Mouse (Mus musculus) E14TG2a.4 (cell line): Measurements from ENCODE around the gene Pax8.

Source experiments
- CTCF ChIP-seq: conservative IDR thresholded peaks from 2 replicates; pipeline ENCODE4 v1.5.1; 2014; ENCODE audit warnings: low read length
- NANOG ChIP-seq: IDR thresholded peaks from 2 replicates; pipeline ENCODE4 v1.6.1; 2014; ENCODE audit warnings: borderline replicate concordance, low read length, mixed read lengths
- POU5F1 ChIP-seq: IDR thresholded peaks from 2 replicates; pipeline ENCODE4 v1.6.1; 2014; ENCODE audit warnings: low read length, borderline replicate concordance

DNA sequence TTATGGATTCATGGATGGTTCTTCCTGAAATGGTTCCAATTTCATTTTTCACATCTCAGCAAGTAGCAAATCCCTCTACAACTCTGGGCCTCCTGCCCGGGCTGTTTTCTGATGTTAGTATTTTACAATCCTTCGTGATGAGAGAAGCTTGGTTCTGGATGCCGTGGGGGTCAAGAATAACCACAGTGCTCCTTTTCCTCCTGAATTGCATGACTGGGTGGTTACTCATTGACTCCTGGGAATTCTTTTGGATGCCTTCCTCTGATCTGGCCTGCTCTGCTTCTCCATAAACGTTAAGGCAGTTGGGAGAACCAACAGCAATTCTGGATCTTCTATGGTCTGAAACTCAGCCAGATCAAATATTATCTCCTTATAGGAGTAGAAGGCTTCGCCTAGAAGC lies 22.2 kb downstream of the Pax8 start:
- TF ChIP-seq CTCF (no peak), NANOG (no peak), POU5F1 (no peak)
